In the genomic region with DNA sequence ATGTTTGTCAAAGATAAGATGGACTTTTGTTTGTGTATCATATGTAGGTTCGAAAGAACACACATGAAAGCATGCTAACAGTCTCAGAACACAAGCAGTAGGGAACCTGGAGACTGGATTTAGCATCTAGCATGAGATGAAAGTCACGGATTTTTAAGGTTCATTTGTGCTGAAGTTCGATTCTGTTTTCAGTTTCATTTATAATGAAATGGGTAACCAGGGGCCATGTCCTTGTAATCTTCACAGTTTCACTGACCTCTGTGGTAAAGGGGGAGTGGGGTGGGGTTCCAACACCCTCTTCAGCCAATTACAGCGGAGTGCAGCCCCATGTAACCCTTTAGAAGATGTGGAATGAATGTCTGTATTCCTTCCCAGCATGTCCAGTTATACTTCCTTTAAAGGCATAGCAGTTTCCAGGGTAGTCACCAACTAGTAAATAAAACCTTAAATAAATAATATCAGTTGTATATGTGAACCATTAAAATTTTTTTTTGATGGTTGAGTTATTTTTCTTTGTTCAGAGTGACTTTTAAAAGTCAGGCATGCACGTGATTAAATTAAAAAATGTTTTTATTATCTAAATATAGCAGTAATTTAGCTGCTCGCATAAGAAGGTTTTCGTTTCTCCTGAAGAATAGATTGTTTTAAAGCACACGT, we compare ENCODE assay signal across 8 mouse cellular contexts. TPM values are rescaled to one million over a fixed set of nuclear protein-coding genes. Genes with fewer than 3 reads are reported as not detected.
DNase-seq lines count a peak whose midpoint lies in the region; ATAC-seq lines count a peak whose summit lies in the region.

No protein-coding gene starts in this region.

- DNase-seq in spleen, postnatal 36 days (ENCODE audit: low spot score in 2 of 2) = peak; percentile 50 to 67
- no peak for DNase-seq in spleen, adult 12 weeks (ENCODE audit: low spot score)
- DNase-seq in embryonic facial prominence, embryonic 14.5 days (ENCODE audit: low spot score) = no peak
- no peak for DNase-seq in hindbrain, embryonic 11.5 days (ENCODE audit: low spot score)
- DNase-seq in lung, postnatal 10 days = peak; percentile 32
- DNase-seq in left cerebral cortex, postnatal 4 days = no peak
- DNase-seq in right cerebral cortex, adult 18-20 months = no peak

- peak overlapping the region; percentile 54 for H3K4me2 ChIP-seq in embryonic facial prominence, embryonic 14.5 days (ENCODE audit: low read depth, low read length)
- H3K4me2 ChIP-seq in hindbrain, embryonic 11.5 days (replicated peaks; ENCODE audit: low read depth, low read length) = peak overlapping the region; percentile 14; the same call in 1 of the 2 replicates
- peak overlapping the region; percentile 47 for H3K4me2 ChIP-seq in stomach, embryonic 16.5 days (ENCODE audit: low read depth, low read length)

- WGBS in embryonic facial prominence, embryonic 14.5 days = 51% methylated on average over 8 of the region's 8 CpGs
- 66% methylated on average over 8 of the region's 8 CpGs for WGBS in hindbrain, embryonic 11.5 days
- WGBS in stomach, embryonic 16.5 days = 63% methylated on average over 8 of the region's 8 CpGs

- ATAC-seq in embryonic facial prominence, embryonic 14.5 days (ENCODE audit: low read depth) = no peak
- no peak for ATAC-seq in hindbrain, embryonic 11.5 days (ENCODE audit: low FRiP score)
- no peak for ATAC-seq in stomach, embryonic 16.5 days (ENCODE audit: insufficient read depth, low FRiP score)

- H3K27me3 ChIP-seq in embryonic facial prominence, embryonic 14.5 days (replicated peaks; ENCODE audit: control insufficient read depth, insufficient read depth, low read length) = no peaks in the 10 kb centered on the region
- H3K27me3 ChIP-seq in hindbrain, embryonic 11.5 days (ENCODE audit: control insufficient read depth, insufficient read depth, low read length) = no peaks in the 10 kb centered on the region
- no peaks in the 10 kb centered on the region for H3K27me3 ChIP-seq in stomach, embryonic 16.5 days (ENCODE audit: control insufficient read depth, insufficient read depth, low read length)

- H3K4me1 ChIP-seq in embryonic facial prominence, embryonic 14.5 days (ENCODE audit: control insufficient read depth, insufficient read depth, low read length) = peaks cover 15% of the 10 kb centered on the region
- H3K4me1 ChIP-seq in hindbrain, embryonic 11.5 days (replicated peaks; ENCODE audit: control insufficient read depth, insufficient read depth, low read length) = no peaks in the 10 kb centered on the region; the same call in 1 of the 2 replicates
- peaks cover 20% of the 10 kb centered on the region for H3K4me1 ChIP-seq in stomach, embryonic 16.5 days (ENCODE audit: control insufficient read depth, insufficient read depth, low read length)

- H3K4me3 ChIP-seq in embryonic facial prominence, embryonic 14.5 days (ENCODE audit: low read depth, low read length) = peak overlapping the region; percentile 94
- 0 out of 2 replicates have a peak overlapping the region, but pooled peaks have one; percentile 10 for H3K4me3 ChIP-seq in hindbrain, embryonic 11.5 days (ENCODE audit: low read depth, low read length)
- H3K4me3 ChIP-seq in stomach, embryonic 16.5 days (replicated peaks; ENCODE audit: low read length) = peak overlapping the region; percentile 30

- no peaks in the 10 kb centered on the region for H3K36me3 ChIP-seq in embryonic facial prominence, embryonic 14.5 days (ENCODE audit: control insufficient read depth, insufficient read depth, low read length)
- H3K36me3 ChIP-seq in hindbrain, embryonic 11.5 days (ENCODE audit: control insufficient read depth, insufficient read depth, low read length) = no peaks in the 10 kb centered on the region
- H3K36me3 ChIP-seq in stomach, embryonic 16.5 days (ENCODE audit: control insufficient read depth, insufficient read depth, low read length) = no peaks in the 10 kb centered on the region

- intact Hi-C loops in left cerebral cortex, postnatal 4 days (cut with DNase I) = loop anchor here (5.0 to 10.0 kb wide), 3 partner anchors 185 to 353 kb away; no protein-coding TSS in a partner anchor

- no peak overlapping the region for H3K9ac ChIP-seq in embryonic facial prominence, embryonic 14.5 days (ENCODE audit: low read depth, low read length)
- H3K9ac ChIP-seq in hindbrain, embryonic 11.5 days (ENCODE audit: low read depth, low read length) = no peak overlapping the region
- H3K9ac ChIP-seq in stomach, embryonic 16.5 days (ENCODE audit: low read length) = 0 out of 2 replicates have a peak overlapping the region, but pooled peaks have one; percentile 19

- no peak overlapping the region for H3K27ac ChIP-seq in embryonic facial prominence, embryonic 14.5 days (replicated peaks; ENCODE audit: low read depth, low read length)
- no peak overlapping the region for H3K27ac ChIP-seq in hindbrain, embryonic 11.5 days (ENCODE audit: low read depth, low read length)
- peak overlapping the region; percentile 8; the same call in 1 of the 2 replicates for H3K27ac ChIP-seq in stomach, embryonic 16.5 days (ENCODE audit: low read length)

- H3K9me3 ChIP-seq in embryonic facial prominence, embryonic 14.5 days (ENCODE audit: control insufficient read depth, low read length) = no peaks in the 10 kb centered on the region
- H3K9me3 ChIP-seq in hindbrain, embryonic 11.5 days (ENCODE audit: control insufficient read depth, low read length) = no peaks in the 10 kb centered on the region
- H3K9me3 ChIP-seq in stomach, embryonic 16.5 days (replicated peaks; ENCODE audit: control insufficient read depth, low read length) = no peaks in the 10 kb centered on the region

RNA-seq across cellular contexts. Expression of a gene that starts 57.3 kb away (rescaled TPM):
- polyA plus RNA-seq in embryonic facial prominence, embryonic 14.5 days (2014; fragmentation: Nextera tagmentation; extraction: Ambion mirVana) = 96.1 and 102 TPM in 2 replicates
- polyA plus RNA-seq in hindbrain, embryonic 11.5 days (2014; fragmentation: Nextera tagmentation; extraction: Ambion mirVana) = 76.5 and 83.4 TPM in 2 replicates
- 80.0 and 94.9 TPM in 2 replicates for polyA plus RNA-seq in stomach, embryonic 16.5 days (2015; fragmentation: Nextera tagmentation; extraction: Ambion mirVana)
- 100 to 1,000 TPM; 214 to 231 TPM for total RNA-seq in left cerebral cortex, postnatal 4 days (2021)

Comparison
In these comparisons a context has a peak if more than half of its experiments do, and no peak if none do; other contexts are left out.
1. DNase-seq: peak in spleen, postnatal 36 days (2 of 2) and lung, postnatal 10 days (single experiment); none in spleen, adult 12 weeks (single experiment), embryonic facial prominence, embryonic 14.5 days (single experiment), hindbrain, embryonic 11.5 days (single experiment), left cerebral cortex, postnatal 4 days (single experiment) and right cerebral cortex, adult 18-20 months (single experiment).
2. H3K4me3 ChIP-seq: peak in every context shown above with its lines; median percentile 94 in embryonic facial prominence, embryonic 14.5 days; 30 in stomach, embryonic 16.5 days; 10 in hindbrain, embryonic 11.5 days.
3. Peak in every context shown above with its lines, with median percentiles within 50 percentile points of each other: H3K4me2 ChIP-seq.